3 mouse cellular contexts compared by ENCODE assay signal in the genomic region with DNA sequence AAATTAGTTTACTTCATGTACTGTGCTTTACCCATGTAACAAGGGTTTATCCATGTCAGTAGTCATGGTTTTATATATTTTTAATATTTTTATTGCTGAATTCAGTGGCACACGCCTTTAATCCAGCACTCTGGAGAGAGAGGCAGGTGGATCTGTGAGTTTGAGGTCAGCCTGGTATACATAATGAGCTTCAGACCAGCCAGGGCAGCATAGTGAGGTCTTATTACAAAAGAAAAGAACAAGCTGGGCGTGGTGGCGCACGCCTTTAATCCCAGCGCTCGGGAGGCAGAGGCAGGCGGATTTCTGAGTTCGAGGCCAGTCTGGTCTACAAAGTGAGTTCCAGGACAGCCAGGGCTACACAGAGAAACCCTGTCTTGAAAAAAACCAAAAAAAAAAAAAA.
DNase-seq lines count a peak whose midpoint lies in the region.

No protein-coding gene starts in this region.

- DNase-seq in ES-CJ7 (ENCODE audit: low read depth, low spot score) (peak; percentile 49), R1 (ENCODE audit: low read depth, low spot score) (peak; percentile 71), ZHBTc4 (ENCODE audit: low read depth, low spot score) (peak; percentile 56)
